Mouse (Mus musculus): ENCODE measurements around the gene Elp4.

Elp4 gene

GRCm38 (mm10) chr2:105674875-105675729, 229.3 kb downstream of the Elp4 start:
- TF ChIP-seq GATA4 (IDR thresholded peaks at IDR 0.05; ENCODE audit: insufficient replicate concordance, low read length) = no peak

- no peak for TF ChIP-seq GATA4 (IDR thresholded peaks at IDR 0.05; ENCODE audit: insufficient replicate concordance, low read length)
Measured at GRCm38 (mm10) chr2:105674061-105674874, 230.1 kb downstream of the Elp4 start.

- TF ChIP-seq GATA4 (IDR thresholded peaks at IDR 0.05; ENCODE audit: insufficient replicate concordance, low read length) = no peak
Measured at GRCm38 (mm10) chr2:105673631-105674060, 230.7 kb downstream of the Elp4 start.

- TF ChIP-seq GATA4 (IDR thresholded peaks at IDR 0.05; ENCODE audit: insufficient replicate concordance, low read length) = no peak
Measured at GRCm38 (mm10) chr2:105673054-105673453, 231.3 kb downstream of the Elp4 start.

- TF ChIP-seq GATA4 (IDR thresholded peaks at IDR 0.05; ENCODE audit: insufficient replicate concordance, low read length) = no peak
Measured at GRCm38 (mm10) chr2:105672596-105672960, 231.8 kb downstream of the Elp4 start.

GRCm38 (mm10) chr2:105671798-105672595, 232.4 kb downstream of the Elp4 start:
- TF ChIP-seq GATA4 (IDR thresholded peaks at IDR 0.05; ENCODE audit: insufficient replicate concordance, low read length) = no peak

GRCm38 (mm10) chr2:105671116-105671797, 233.1 kb downstream of the Elp4 start:
- TF ChIP-seq GATA4 (IDR thresholded peaks at IDR 0.05; ENCODE audit: insufficient replicate concordance, low read length) = no peak

- TF ChIP-seq GATA4 (IDR thresholded peaks at IDR 0.05; ENCODE audit: insufficient replicate concordance, low read length) = no peak
Measured at GRCm38 (mm10) chr2:105670731-105671095, 233.7 kb downstream of the Elp4 start.

- TF ChIP-seq GATA4 (IDR thresholded peaks at IDR 0.05; ENCODE audit: insufficient replicate concordance, low read length) = no peak
Measured at GRCm38 (mm10) chr2:105669881-105670730, 234.3 kb downstream of the Elp4 start.

GRCm38 (mm10) chr2:105669371-105669861, 234.9 kb downstream of the Elp4 start:
- no peak for TF ChIP-seq GATA4 (IDR thresholded peaks at IDR 0.05; ENCODE audit: insufficient replicate concordance, low read length)

- no peak for TF ChIP-seq GATA4 (IDR thresholded peaks at IDR 0.05; ENCODE audit: insufficient replicate concordance, low read length)
Measured at GRCm38 (mm10) chr2:105668271-105669270, 235.8 kb downstream of the Elp4 start, which contains the start of gene Pax6. Pax6 (plus strand) TSS chr2:105668900.

GRCm38 (mm10) chr2:105667626-105667950, 236.8 kb downstream of the Elp4 start:
- no peak for TF ChIP-seq GATA4 (IDR thresholded peaks at IDR 0.05; ENCODE audit: insufficient replicate concordance, low read length)

Measured in liver, adult (tissue).